Mouse (Mus musculus): ENCODE data around the gene Gpsm1.

DNA sequence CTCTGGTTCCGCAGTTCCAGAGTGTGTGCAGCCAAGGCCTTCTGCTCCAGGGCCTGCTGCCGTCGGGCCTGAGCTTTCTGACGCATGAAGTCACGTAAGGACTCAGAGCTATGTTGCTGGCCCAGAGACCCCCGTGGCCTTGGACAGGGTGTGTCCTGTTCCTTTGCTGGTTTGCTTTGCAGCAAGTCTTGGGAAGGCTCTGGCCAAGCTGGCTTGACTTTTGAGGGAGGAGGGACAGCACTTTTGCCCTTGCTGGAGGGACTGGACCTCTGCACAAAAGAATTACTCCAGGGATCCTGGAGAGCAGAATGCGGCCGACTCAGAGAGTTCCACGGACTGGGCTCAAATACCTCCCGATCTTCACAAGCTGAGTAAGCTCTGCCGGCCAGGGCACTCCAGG is 34.7 kb upstream of the Gpsm1 start:
- TF ChIP-seq CTCF (IDR thresholded peaks at IDR 0.05; ENCODE audit: borderline replicate concordance, control insufficient read depth, extremely low read depth, insufficient read depth, low read length, poor library complexity) (no peak), POLR2A (IDR thresholded peaks at IDR 0.05; ENCODE audit: control insufficient read depth, extremely low read depth, insufficient read depth, low read length, poor library complexity) (no peak)

Measured in thymus, adult 2 months (tissue).